Mouse (Mus musculus) C2C12 (cell line): ENCODE results near the gene Lepr.

Experiments used
- CTCF ChIP-seq: IDR thresholded peaks from one replicate; pipeline ENCODE4 v1.5.1; 2011; ENCODE audit not compliant: control insufficient read depth, insufficient read depth, insufficient read length
- FOSL1 ChIP-seq: IDR thresholded peaks from one replicate; pipeline ENCODE4 v1.8.0; 2011; ENCODE audit warnings: mild to moderate bottlenecking, low read length; ENCODE audit not compliant: poor library complexity, insufficient read depth, severe bottlenecking
- MAX ChIP-seq: IDR thresholded peaks from one replicate; pipeline ENCODE4 v1.6.1; 2011; ENCODE audit warnings: mild to moderate bottlenecking, control low read depth
- MYOD1 ChIP-seq: IDR thresholded peaks from one replicate; pipeline ENCODE4 v1.6.1; 2011; ENCODE audit warnings: low read depth; ENCODE audit not compliant: control insufficient read depth, insufficient read length
- MYOG ChIP-seq: IDR thresholded peaks from one replicate; pipeline ENCODE4 v1.6.1; 2011; ENCODE audit not compliant: control insufficient read depth, insufficient read length; ENCODE audit errors: extremely low read depth
- USF1 ChIP-seq: IDR thresholded peaks from one replicate; pipeline ENCODE4 v1.6.1; 2011; ENCODE audit warnings: low read depth, mild to moderate bottlenecking, control low read depth, moderate library complexity

DNA sequence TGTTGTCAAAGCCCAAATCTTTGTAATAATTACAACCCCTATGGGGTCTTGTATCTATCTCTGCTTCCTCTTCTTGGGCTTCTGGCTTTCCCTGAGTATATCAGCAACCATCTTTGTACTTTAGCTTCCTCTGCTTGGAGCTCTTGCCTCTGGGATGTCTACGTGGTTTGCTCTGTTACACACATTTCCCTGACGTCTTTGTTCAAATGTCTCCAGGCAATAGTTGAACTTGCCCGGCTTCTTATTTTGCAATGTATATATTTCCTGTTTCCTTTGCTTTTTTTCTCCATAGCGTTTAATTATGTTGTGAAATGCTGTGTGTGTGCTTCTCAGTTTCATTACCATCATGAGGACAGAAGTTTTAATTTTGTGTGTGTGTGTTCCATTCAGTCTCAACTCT lies 4.5 kb downstream of the Lepr start:
- no peak for TF ChIP-seq MYOG
- no peak for TF ChIP-seq MAX
- no peak for TF ChIP-seq USF1
- no peak for TF ChIP-seq CTCF
- TF ChIP-seq MYOD1 = no peak
- no peak for TF ChIP-seq FOSL1
